Mouse (Mus musculus): ENCODE results near the gene Pappa2. TPM values are rescaled to one million over a fixed set of nuclear protein-coding genes. Genes with fewer than 3 reads are reported as not detected.

The Pappa2 gene
- polyA plus RNA-seq, 1 experiment, result 1.3 TPM

GRCm38 (mm10) chr1:158920451-158920850 is 59.8 kb downstream of the Pappa2 start:
- Histone ChIP-seq H3K9me3 (replicated peaks; ENCODE audit: control insufficient read depth, insufficient read depth, low read length, poor library complexity, severe bottlenecking) (no peaks in the 10 kb centered on the region), H3K36me3 (ENCODE audit: control insufficient read depth, insufficient read depth, low read length, poor library complexity, severe bottlenecking) (no peaks in the 10 kb centered on the region), H3K4me3 (ENCODE audit: low read depth, low read length) (no peak overlapping the region), H3K4me1 (ENCODE audit: control insufficient read depth, insufficient read depth, low read length) (no peaks in the 10 kb centered on the region), H3K27ac (ENCODE audit: insufficient read depth, low read length) (no peak overlapping the region), H3K27me3 (ENCODE audit: control insufficient read depth, insufficient read depth, low read length, poor library complexity, severe bottlenecking) (no peaks in the 10 kb centered on the region), H3K9ac (ENCODE audit: low read depth, poor library complexity, severe bottlenecking) (no peak overlapping the region)
- no peak for TF ChIP-seq POLR2A (IDR thresholded peaks at IDR 0.05; ENCODE audit: insufficient read depth, low read length)
- TF ChIP-seq EP300 (IDR thresholded peaks at IDR 0.05; ENCODE audit: insufficient read depth, low read depth, low read length), result no peak
- TF ChIP-seq CTCF (IDR thresholded peaks at IDR 0.05; ENCODE audit: low read depth, low read length), result no peak

DNA sequence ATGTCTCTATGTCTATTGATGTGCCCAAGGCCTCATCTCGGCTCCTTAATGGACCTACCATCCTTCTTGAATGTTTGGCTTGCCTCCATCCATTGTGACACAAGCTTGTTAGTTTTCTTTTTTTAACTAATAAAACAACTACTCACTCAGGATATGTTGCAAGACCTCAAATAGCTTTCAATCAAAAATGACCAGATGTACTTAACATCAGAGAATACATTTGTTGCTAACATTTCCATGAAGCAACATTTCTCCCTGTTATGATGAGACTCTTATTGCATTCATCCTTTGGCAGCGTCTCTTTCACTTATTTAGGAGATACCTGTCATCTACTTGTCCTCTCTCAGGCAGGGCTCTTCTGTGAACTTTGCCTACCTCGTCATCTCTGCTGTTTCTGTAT is 61.4 kb downstream of the Pappa2 start:
- Histone ChIP-seq H3K9me3 (replicated peaks; ENCODE audit: control insufficient read depth, insufficient read depth, low read length, poor library complexity, severe bottlenecking) (no peaks in the 10 kb centered on the region), H3K4me3 (ENCODE audit: low read depth, low read length) (no peak overlapping the region), H3K27me3 (ENCODE audit: control insufficient read depth, insufficient read depth, low read length, poor library complexity, severe bottlenecking) (no peaks in the 10 kb centered on the region), H3K9ac (ENCODE audit: low read depth, poor library complexity, severe bottlenecking) (no peak overlapping the region), H3K4me1 (ENCODE audit: control insufficient read depth, insufficient read depth, low read length) (no peaks in the 10 kb centered on the region), H3K36me3 (ENCODE audit: control insufficient read depth, insufficient read depth, low read length, poor library complexity, severe bottlenecking) (no peaks in the 10 kb centered on the region), H3K27ac (ENCODE audit: insufficient read depth, low read length) (no peak overlapping the region)
- no peak for TF ChIP-seq POLR2A (IDR thresholded peaks at IDR 0.05; ENCODE audit: insufficient read depth, low read length)
- no peak for TF ChIP-seq EP300 (IDR thresholded peaks at IDR 0.05; ENCODE audit: insufficient read depth, low read depth, low read length)
- no peak for TF ChIP-seq CTCF (IDR thresholded peaks at IDR 0.05; ENCODE audit: low read depth, low read length)

- H3K27me3 ChIP-seq (ENCODE audit: control insufficient read depth, insufficient read depth, low read length, poor library complexity, severe bottlenecking), result no peaks in the 10 kb centered on the region
- no peaks in the 10 kb centered on the region for H3K36me3 ChIP-seq (ENCODE audit: control insufficient read depth, insufficient read depth, low read length, poor library complexity, severe bottlenecking)
- H3K9ac ChIP-seq (ENCODE audit: low read depth, poor library complexity, severe bottlenecking), result no peak overlapping the region
- H3K9me3 ChIP-seq (replicated peaks; ENCODE audit: control insufficient read depth, insufficient read depth, low read length, poor library complexity, severe bottlenecking), result no peaks in the 10 kb centered on the region
- H3K4me3 ChIP-seq (ENCODE audit: low read depth, low read length), result no peak overlapping the region
- no peaks in the 10 kb centered on the region for H3K4me1 ChIP-seq (ENCODE audit: control insufficient read depth, insufficient read depth, low read length)
- TF ChIP-seq EP300 (IDR thresholded peaks at IDR 0.05; ENCODE audit: insufficient read depth, low read depth, low read length) (no peak), CTCF (IDR thresholded peaks at IDR 0.05; ENCODE audit: low read depth, low read length) (no peak), POLR2A (IDR thresholded peaks at IDR 0.05; ENCODE audit: insufficient read depth, low read length) (no peak)
- no peak overlapping the region for H3K27ac ChIP-seq (ENCODE audit: insufficient read depth, low read length)
Observed at GRCm38 (mm10) chr1:158917067-158917466, 63.2 kb downstream of the Pappa2 start.

DNA sequence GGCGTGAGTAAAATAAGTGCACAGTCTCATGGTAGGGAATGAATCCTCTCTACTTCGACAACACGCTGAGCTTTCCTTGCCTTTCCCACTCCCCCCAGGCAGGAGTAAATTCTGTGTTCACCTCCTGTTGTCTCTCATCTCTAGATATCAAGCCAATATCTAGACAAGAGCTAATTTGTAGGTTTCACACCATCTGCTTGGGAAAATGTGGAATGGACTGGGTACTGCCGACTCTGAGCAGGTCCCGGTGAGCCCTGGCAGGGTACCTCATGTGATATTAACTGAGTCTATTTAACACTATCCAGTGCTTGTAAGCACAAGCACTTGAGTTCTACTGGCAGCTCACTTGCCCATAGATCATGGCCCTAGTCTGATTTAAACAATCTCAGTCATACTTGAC is 64.7 kb downstream of the Pappa2 start:
- no peak for TF ChIP-seq CTCF (IDR thresholded peaks at IDR 0.05; ENCODE audit: low read depth, low read length)
- TF ChIP-seq POLR2A (IDR thresholded peaks at IDR 0.05; ENCODE audit: insufficient read depth, low read length), result no peak
- no peak for TF ChIP-seq EP300 (IDR thresholded peaks at IDR 0.05; ENCODE audit: insufficient read depth, low read depth, low read length)
- Histone ChIP-seq H3K27ac (ENCODE audit: insufficient read depth, low read length) (no peak overlapping the region), H3K9ac (ENCODE audit: low read depth, poor library complexity, severe bottlenecking) (no peak overlapping the region), H3K27me3 (ENCODE audit: control insufficient read depth, insufficient read depth, low read length, poor library complexity, severe bottlenecking) (no peaks in the 10 kb centered on the region), H3K4me3 (ENCODE audit: low read depth, low read length) (no peak overlapping the region), H3K9me3 (replicated peaks; ENCODE audit: control insufficient read depth, insufficient read depth, low read length, poor library complexity, severe bottlenecking) (no peaks in the 10 kb centered on the region), H3K36me3 (ENCODE audit: control insufficient read depth, insufficient read depth, low read length, poor library complexity, severe bottlenecking) (no peaks in the 10 kb centered on the region), H3K4me1 (ENCODE audit: control insufficient read depth, insufficient read depth, low read length) (no peaks in the 10 kb centered on the region)

GRCm38 (mm10) chr1:158910661-158911060 is 69.6 kb downstream of the Pappa2 start:
- no peak overlapping the region for H3K4me3 ChIP-seq (ENCODE audit: low read depth, low read length)
- H3K36me3 ChIP-seq (ENCODE audit: control insufficient read depth, insufficient read depth, low read length, poor library complexity, severe bottlenecking), result no peaks in the 10 kb centered on the region
- H3K27ac ChIP-seq (ENCODE audit: insufficient read depth, low read length), result no peak overlapping the region
- no peaks in the 10 kb centered on the region for H3K27me3 ChIP-seq (ENCODE audit: control insufficient read depth, insufficient read depth, low read length, poor library complexity, severe bottlenecking)
- no peaks in the 10 kb centered on the region for H3K4me1 ChIP-seq (ENCODE audit: control insufficient read depth, insufficient read depth, low read length)
- no peak for TF ChIP-seq EP300 (IDR thresholded peaks at IDR 0.05; ENCODE audit: insufficient read depth, low read depth, low read length)
- TF ChIP-seq POLR2A (IDR thresholded peaks at IDR 0.05; ENCODE audit: insufficient read depth, low read length), result no peak
- TF ChIP-seq CTCF (IDR thresholded peaks at IDR 0.05; ENCODE audit: low read depth, low read length), result no peak
- no peak overlapping the region for H3K9ac ChIP-seq (ENCODE audit: low read depth, poor library complexity, severe bottlenecking)
- H3K9me3 ChIP-seq (replicated peaks; ENCODE audit: control insufficient read depth, insufficient read depth, low read length, poor library complexity, severe bottlenecking), result no peaks in the 10 kb centered on the region

- no peaks in the 10 kb centered on the region for H3K27me3 ChIP-seq (ENCODE audit: control insufficient read depth, insufficient read depth, low read length, poor library complexity, severe bottlenecking)
- no peak for TF ChIP-seq CTCF (IDR thresholded peaks at IDR 0.05; ENCODE audit: low read depth, low read length)
- TF ChIP-seq POLR2A (IDR thresholded peaks at IDR 0.05; ENCODE audit: insufficient read depth, low read length), result no peak
- TF ChIP-seq EP300 (IDR thresholded peaks at IDR 0.05; ENCODE audit: insufficient read depth, low read depth, low read length), result no peak
- H3K27ac ChIP-seq (ENCODE audit: insufficient read depth, low read length), result no peak overlapping the region
- H3K36me3 ChIP-seq (ENCODE audit: control insufficient read depth, insufficient read depth, low read length, poor library complexity, severe bottlenecking), result no peaks in the 10 kb centered on the region
- H3K4me1 ChIP-seq (ENCODE audit: control insufficient read depth, insufficient read depth, low read length), result no peaks in the 10 kb centered on the region
- no peak overlapping the region for H3K4me3 ChIP-seq (ENCODE audit: low read depth, low read length)
- H3K9me3 ChIP-seq (replicated peaks; ENCODE audit: control insufficient read depth, insufficient read depth, low read length, poor library complexity, severe bottlenecking), result no peaks in the 10 kb centered on the region
- H3K9ac ChIP-seq (ENCODE audit: low read depth, poor library complexity, severe bottlenecking), result no peak overlapping the region
Observed at GRCm38 (mm10) chr1:158897339-158897738, 83.0 kb downstream of the Pappa2 start.
